Mouse (Mus musculus): ENCODE measurements around the gene Olfml3. TPM values are rescaled to one million over a fixed set of nuclear protein-coding genes. Genes with fewer than 3 reads are reported as not detected.

The Olfml3 gene
- total RNA-seq (2021): 10 to 100 TPM; 12.7 to 13.3 TPM

DNA sequence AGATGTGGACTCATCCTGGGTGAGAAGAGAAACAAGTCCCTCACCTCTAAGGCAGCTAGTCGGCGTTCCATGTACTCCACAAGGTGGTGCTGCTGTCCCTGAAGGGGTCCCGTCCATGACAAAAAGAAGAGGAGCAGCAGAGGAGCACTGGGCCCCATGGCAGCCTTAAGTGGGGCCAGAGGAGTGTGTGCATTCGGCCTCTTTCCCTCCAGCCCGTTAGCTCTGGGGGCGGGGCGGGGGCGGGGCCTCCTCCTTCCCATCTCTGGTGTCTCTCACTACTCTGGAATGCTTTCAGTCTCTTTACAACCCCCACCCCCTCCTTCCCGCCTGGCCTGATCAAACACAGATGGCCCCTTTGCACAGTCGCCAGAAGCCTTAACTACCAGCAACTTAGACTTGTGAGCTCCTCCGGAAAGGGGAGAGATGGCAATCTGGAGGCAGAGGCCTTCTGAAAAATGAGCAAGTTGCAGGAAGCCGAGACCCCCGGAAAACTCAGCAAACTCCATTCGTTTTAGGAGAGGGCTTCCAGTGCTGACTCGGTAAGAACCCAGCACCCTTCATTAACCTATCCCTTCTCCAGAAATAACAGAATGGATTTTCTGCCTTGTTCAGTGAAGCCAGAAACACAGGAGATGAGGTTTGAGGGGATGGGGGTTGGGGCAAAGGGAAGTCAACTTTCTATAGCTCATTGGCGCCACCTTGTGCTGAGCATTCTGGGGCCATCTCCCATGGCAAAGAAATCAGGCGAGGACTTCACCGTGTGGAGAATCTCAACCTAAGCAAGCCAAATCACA is at the start of gene Olfml3:
Gene Olfml3 (minus strand): TSS at position 224 of the 794 bp plus-strand sequence.
- peak; percentile 84 to 88 for DNase-seq (ENCODE audit: low spot score in 2 of 2)
- intact Hi-C loops (cut with DNase I): loop anchor here (2.0 to 5.0 kb wide), 3 partner anchors 161 to 345 kb away; partner anchors contain the start of gene Syt6

DNA sequence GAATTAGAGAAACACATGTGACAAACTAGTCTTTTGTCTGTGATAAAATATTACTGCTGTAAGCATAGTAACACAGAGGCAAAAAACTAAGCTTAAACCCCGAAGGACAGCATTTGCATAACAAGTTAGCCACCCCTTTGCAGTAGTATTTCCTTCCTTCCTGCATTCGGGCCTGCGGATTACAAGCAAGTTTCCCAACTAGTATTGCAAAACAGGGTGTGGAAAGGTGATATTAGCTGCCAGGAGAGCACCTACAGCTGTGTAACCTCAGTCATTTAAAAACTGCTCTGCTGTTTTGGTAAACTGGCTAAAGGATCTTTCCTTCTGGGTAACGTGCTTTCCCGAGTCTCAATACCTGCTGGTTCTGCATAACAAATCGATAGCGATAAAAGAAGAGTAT is 49.4 kb upstream of the Olfml3 start:
- no peak for DNase-seq (ENCODE audit: low spot score in 2 of 2)
- intact Hi-C loops (cut with DNase I): no loop called here

DNA sequence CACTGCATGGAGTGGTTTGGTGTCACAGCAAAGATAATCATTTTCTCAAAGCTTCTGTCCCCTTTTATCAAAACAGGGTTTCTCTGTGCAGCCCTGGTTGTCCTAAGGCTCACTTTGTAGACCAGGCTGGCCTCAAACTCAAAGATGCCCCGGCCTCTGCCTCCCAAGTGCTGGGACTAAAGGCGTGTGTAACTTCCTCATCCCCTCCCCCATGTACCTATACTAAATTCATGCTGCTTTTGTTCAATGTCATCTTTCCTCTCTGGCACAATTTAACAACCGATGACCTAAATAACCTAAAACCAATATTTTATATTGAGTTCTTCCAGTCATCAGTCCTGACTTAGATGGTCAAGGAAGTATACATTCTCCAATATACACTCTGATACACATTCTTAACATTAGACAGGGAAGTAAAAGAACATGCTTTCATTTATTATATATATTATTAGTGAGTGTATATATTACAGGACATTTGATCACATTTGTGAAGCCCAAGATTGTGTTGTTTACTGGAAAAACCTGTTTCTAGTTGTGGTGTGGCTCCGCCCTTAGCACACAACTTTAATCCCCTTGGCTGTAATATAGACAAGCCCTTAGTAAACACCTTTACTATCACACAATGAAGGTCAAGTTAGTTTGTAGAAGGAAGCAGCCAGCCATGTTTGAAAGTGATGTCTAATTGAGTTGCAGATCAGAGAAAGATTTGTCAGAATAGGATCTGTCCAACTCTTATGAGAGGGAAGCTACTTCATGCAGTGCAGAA is 45.2 kb upstream of the Olfml3 start:
- intact Hi-C loops (cut with DNase I): no loop called here

GRCm38 (mm10) chr3:103780777-103781176 is 43.0 kb upstream of the Olfml3 start:
- DNase-seq (ENCODE audit: low spot score in 2 of 2): no peak
- intact Hi-C loops (cut with DNase I): no loop called here

More for the DNA sequence above, 45.2 kb upstream of the Olfml3 start:
- no peak for DNase-seq (ENCODE audit: low spot score in 2 of 2)

DNA sequence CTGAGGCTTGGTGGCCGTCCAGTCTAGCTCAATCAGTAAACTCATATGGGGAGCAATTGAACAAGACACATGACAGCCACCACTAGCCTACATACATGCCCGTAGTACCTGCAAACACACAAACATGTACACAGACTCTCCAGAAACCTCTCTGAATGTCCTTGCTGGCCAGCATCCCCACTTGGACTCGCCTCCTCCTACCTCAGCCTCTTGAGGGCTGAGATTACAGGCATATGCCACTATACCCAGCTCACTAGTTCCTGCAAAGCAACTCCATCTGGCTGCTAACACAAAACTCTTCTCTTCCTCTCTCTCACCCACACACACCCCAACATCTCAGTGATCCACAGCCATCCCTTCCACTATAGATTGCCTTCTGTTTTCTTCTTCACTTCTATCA is 42.5 kb upstream of the Olfml3 start:
- DNase-seq (ENCODE audit: low spot score in 2 of 2): peak in 1 of 2 experiments; percentile 22
- intact Hi-C loops (cut with DNase I): no loop called here

DNA sequence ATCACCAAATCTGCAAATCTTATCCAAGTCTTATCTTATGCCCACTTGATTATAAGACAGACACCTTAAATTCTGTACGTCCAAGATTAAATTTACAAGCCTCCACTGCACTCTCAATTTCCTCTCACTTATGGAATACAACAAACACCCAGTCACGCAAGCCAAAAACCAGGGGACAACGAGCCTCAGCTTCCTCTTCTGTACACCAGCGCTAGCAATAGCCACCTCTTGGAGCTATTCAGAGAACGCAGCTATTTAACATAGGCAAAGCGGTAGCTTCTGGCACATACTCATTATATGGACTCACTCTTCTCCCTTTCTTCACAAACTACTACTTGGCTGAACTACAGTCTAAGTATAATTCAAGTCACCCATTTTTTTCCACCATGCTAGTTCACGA is 41.4 kb upstream of the Olfml3 start:
- DNase-seq (ENCODE audit: low spot score in 2 of 2): no peak
- intact Hi-C loops (cut with DNase I): no loop called here

DNA sequence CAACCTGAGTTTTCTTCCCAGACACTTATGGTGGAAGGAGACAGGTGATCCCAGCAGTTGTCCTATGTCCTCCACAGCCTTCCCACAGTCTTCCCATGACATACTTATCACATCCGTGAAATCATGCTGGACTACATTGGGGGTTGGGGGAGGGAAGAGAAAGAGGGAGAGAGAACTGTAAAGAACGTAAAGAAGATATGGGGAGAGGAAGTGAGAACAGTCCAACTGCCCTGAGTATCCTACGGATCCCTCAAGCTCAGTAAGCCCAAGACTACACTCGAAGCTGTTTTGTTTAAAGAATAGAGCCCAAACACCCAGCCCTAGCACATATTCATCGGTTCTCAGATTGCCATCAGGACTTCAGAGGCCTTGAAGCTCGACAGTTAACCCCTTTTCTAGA is 40.9 kb upstream of the Olfml3 start:
- intact Hi-C loops (cut with DNase I): no loop called here
- DNase-seq (ENCODE audit: low spot score in 2 of 2): no peak

GRCm38 (mm10) chr3:103777940-103778339 is 40.1 kb upstream of the Olfml3 start:
- intact Hi-C loops (cut with DNase I): no loop called here
- peak in 1 of 2 experiments; percentile 15 for DNase-seq (ENCODE audit: low spot score in 2 of 2)

GRCm38 (mm10) chr3:103774009-103774408 is 36.2 kb upstream of the Olfml3 start:
- DNase-seq (ENCODE audit: low spot score in 2 of 2): no peak
- intact Hi-C loops (cut with DNase I): loop anchor here (5.0 kb wide), 1 partner anchor 33 kb away; the partner anchor contains the start of genes Ap4b1, Dclre1b and Gm43064

- intact Hi-C loops (cut with DNase I): loop anchor here (5.0 kb wide), 1 partner anchor 34 kb away; the partner anchor contains the start of genes Ap4b1, Dclre1b and Gm43064
- no peak for DNase-seq (ENCODE audit: low spot score in 2 of 2)
Observed at GRCm38 (mm10) chr3:103773508-103773907, 35.7 kb upstream of the Olfml3 start.

GRCm38 (mm10) chr3:103772846-103773245 is 35.0 kb upstream of the Olfml3 start:
- DNase-seq (ENCODE audit: low spot score in 2 of 2): no peak
- intact Hi-C loops (cut with DNase I): loop anchor here (5.0 kb wide), 1 partner anchor 34 kb away; the partner anchor contains the start of genes Ap4b1, Dclre1b and Gm43064

DNA sequence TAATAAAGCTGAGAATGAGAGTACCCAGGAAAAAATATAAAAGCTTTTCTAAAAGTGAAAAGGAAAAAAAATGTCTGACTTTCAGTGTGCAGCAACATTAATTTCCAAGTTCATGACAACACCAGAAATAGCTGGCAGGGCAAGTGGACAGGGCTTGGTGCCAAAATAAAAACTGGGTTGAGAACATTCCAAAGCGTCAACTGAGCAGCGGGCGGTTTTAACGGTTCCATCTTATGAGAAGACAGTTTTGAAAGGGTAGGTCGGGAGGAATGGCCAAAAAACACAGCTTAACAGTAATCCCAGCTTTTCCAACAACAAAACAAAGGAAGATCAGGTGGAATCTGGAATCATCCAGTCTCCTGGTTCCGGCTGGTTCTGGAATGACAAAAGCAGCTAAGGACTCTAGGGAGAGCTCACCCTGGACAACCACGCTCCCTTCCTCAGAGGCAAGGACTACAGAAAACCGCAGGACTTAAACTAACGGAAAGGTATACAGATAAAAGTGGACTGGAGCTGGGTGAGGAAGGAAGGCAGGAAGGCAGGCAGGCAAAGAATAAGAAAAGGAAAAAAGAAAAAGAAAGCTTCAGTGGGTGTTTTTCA is 33.8 kb upstream of the Olfml3 start:
- no peak for DNase-seq (ENCODE audit: low spot score in 2 of 2)
- intact Hi-C loops (cut with DNase I): loop anchor here (5.0 kb wide), 1 partner anchor 36 kb away; the partner anchor contains the start of genes Ap4b1, Dclre1b and Gm43064

- no peak for DNase-seq (ENCODE audit: low spot score in 2 of 2)
- intact Hi-C loops (cut with DNase I): no loop called here
Observed at GRCm38 (mm10) chr3:103766789-103767188, 29.0 kb upstream of the Olfml3 start.

DNA sequence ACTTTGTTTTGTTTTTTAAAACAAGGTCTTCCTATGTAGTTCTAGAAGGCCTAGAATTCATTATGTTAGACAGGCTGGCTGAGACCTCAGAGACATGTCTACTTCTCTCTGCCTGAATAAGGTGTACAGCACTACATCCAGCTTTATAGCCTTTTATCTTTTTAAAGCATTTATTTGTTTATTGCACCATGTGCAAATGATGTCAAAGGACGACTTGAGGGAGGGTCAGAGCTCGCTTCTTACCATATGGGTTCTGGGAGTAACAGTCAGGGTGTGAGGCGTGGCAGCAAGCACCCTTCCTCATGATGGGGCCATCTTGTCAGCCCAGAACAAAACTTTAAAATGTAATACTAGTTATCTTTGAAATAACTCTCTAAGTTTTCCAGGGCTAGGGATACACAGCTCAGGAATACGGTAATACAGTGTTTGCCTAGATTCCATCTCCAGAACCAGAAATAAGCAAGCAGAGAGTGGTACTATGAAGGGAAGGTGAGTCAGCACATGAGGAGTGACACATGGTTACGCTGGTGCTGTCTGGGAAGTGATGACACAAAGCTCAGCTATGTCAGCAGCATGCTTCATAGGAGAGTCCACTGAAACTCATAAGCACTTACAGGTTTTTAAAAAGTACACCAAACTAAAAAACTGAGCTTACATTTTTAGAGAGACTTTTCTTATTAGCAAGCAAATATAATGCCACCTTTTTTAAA is 21.6 kb upstream of the Olfml3 start:
- DNase-seq (ENCODE audit: low spot score in 2 of 2): no peak
- intact Hi-C loops (cut with DNase I): loop anchor here (5.0 kb wide), 1 partner anchor 58 kb away; no protein-coding TSS in a partner anchor

DNA sequence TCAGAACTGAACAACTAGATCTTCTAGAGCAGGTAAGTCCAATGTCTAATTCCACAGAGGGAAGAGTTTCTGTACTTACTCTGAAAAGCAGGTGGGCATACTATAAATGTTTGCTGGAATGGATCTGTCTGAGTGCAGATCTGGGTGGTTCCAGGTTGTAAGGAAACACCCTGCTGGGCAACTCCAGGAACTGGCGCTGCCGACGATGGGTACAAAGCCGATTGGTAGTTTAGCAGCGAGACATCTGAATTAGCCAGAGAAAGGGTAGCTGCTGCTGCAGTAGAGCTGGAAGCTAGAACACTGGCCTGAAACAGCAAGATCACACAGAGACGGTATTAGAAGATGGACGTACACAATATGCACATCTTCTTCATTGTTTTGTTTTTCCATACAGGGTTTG is 20.7 kb upstream of the Olfml3 start:
- intact Hi-C loops (cut with DNase I): loop anchor here (5.0 kb wide), 1 partner anchor 59 kb away; no protein-coding TSS in a partner anchor

GRCm38 (mm10) chr3:103756920-103757319 is 19.1 kb upstream of the Olfml3 start:
- no peak for DNase-seq (ENCODE audit: low spot score in 2 of 2)
- intact Hi-C loops (cut with DNase I): loop anchor here (5.0 kb wide), 1 partner anchor 60 kb away; no protein-coding TSS in a partner anchor

More for the DNA sequence above, 20.7 kb upstream of the Olfml3 start:
- no peak for DNase-seq (ENCODE audit: low spot score in 2 of 2)

DNA sequence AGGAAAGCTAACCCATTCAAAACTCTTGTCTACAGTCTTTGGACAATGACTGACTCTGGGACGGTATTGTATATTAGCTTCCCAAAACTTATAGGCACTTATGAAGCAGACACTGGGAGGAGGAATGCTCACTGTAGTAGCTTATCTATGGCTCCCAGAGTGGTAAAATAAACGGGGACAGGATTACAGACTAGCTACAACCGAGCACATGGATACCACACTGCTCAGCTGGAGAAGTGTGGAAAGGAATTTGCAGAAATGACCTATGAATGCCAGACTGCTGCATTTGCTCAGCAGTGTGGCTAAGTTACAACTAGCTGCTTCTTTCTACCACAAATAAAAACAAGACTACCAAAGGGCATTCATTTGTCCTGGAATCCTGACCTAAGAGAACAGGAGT is 17.6 kb upstream of the Olfml3 start:
- intact Hi-C loops (cut with DNase I): loop anchor here (5.0 kb wide), 1 partner anchor 62 kb away; no protein-coding TSS in a partner anchor
- no peak for DNase-seq (ENCODE audit: low spot score in 2 of 2)

DNA sequence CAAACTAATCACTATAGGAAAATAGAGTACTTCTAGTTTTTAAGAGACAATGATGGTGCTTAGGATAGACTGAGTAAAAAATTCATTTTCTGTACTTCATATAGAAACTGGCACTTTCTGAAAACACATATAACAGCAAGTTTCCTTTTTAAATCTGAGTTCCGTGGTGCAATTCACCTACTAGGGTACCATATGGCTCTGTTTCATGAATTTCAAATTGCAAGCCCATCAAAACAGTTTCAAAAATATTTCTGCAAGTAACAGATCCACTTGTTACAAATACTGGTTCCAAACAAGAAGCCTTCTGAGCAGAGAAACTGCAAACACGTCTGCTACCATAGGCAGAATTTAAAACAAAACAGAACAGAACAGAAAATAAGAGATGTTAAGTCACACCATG is 13.8 kb upstream of the Olfml3 start:
- intact Hi-C loops (cut with DNase I): loop anchor here (5.0 kb wide), 1 partner anchor 136 kb away; no protein-coding TSS in a partner anchor
- no peak for DNase-seq (ENCODE audit: low spot score in 2 of 2)

DNA sequence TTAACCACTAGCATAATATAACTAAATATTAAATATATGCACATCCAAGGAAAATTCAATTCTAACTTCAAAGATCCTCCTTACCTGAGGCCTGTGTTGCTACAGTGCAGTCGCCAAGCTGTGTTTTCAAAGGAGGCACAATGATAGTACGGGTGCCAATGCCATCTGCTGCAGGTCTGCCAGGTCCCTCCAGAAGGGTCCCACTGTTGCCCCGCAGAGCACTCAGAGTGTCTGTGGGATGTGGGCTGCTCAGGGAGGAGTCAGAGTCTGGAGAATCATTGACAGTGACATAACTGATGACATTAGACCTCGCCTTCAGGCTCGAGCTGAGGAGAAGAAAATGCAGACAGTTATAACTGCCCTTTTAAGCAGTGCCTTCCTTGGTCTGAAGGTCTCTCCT is 8.9 kb upstream of the Olfml3 start:
- DNase-seq (ENCODE audit: low spot score in 2 of 2): no peak
- intact Hi-C loops (cut with DNase I): no loop called here

All from left cerebral cortex, postnatal 36 days (tissue).